Mouse (Mus musculus) left cerebral cortex, adult 11 months (tissue): Measurements from ENCODE around the gene Efcab11.

Experiments
- DNase-seq: peaks from one replicate; pipeline ENCODE4 v3.0.0; 2022; ENCODE audit warnings: low spot score

Gene Efcab11

GRCm38 (mm10) chr12:99884269-99885261 lies at the start of gene Efcab11, which contains the start of gene Tdp1:
TSS of gene Efcab11 (minus strand) at chr12:99884439.
TSS of gene Tdp1 (plus strand) at chr12:99884517.
- peak; percentile 84 for DNase-seq

- no peak for DNase-seq
These were observed 49.4 kb upstream of the Efcab11 start for GRCm38 (mm10) chr12:99933630-99934029.

- no peak for DNase-seq
These were observed 48.0 kb upstream of the Efcab11 start for GRCm38 (mm10) chr12:99932245-99932644.

- DNase-seq: no peak
These were observed 44.9 kb upstream of the Efcab11 start for GRCm38 (mm10) chr12:99929160-99929559.

- peak; percentile 28 for DNase-seq
These were observed 44.1 kb upstream of the Efcab11 start for GRCm38 (mm10) chr12:99928311-99928710.

- DNase-seq: no peak
These were observed 39.5 kb upstream of the Efcab11 start for GRCm38 (mm10) chr12:99923703-99924102.

GRCm38 (mm10) chr12:99923131-99923606 lies 38.9 kb upstream of the Efcab11 start:
- peak; percentile 27 for DNase-seq

GRCm38 (mm10) chr12:99921045-99921444 lies 36.8 kb upstream of the Efcab11 start:
- DNase-seq: no peak

- DNase-seq: no peak
These were observed 35.4 kb upstream of the Efcab11 start for GRCm38 (mm10) chr12:99919636-99920035.

- DNase-seq: peak; percentile 45
These were observed 33.7 kb upstream of the Efcab11 start for GRCm38 (mm10) chr12:99917800-99918427.

- no peak for DNase-seq
These were observed 27.2 kb upstream of the Efcab11 start for GRCm38 (mm10) chr12:99911466-99911865.

- no peak for DNase-seq
These were observed 20.3 kb upstream of the Efcab11 start for GRCm38 (mm10) chr12:99904537-99904936.

GRCm38 (mm10) chr12:99902867-99903370 lies 18.7 kb upstream of the Efcab11 start:
- DNase-seq: no peak

GRCm38 (mm10) chr12:99901973-99902866 lies 18.0 kb upstream of the Efcab11 start:
- DNase-seq: no peak

- no peak for DNase-seq
These were observed 15.8 kb upstream of the Efcab11 start for GRCm38 (mm10) chr12:99899991-99900390.

- DNase-seq: no peak
These were observed 14.1 kb upstream of the Efcab11 start for GRCm38 (mm10) chr12:99898248-99898870.

GRCm38 (mm10) chr12:99897846-99898245 lies 13.6 kb upstream of the Efcab11 start:
- no peak for DNase-seq

- no peak for DNase-seq
These were observed 1.2 kb upstream of the Efcab11 start for GRCm38 (mm10) chr12:99885282-99885901.

- DNase-seq: no peak
These were observed 530 bp downstream of the Efcab11 start for GRCm38 (mm10) chr12:99883713-99884105.

GRCm38 (mm10) chr12:99883000-99883712 lies 1.1 kb downstream of the Efcab11 start:
- DNase-seq: peak; percentile 71
